Mouse (Mus musculus) MEL (cell line): Measurements from ENCODE around the gene Igfn1. TPM values are rescaled to one million over a fixed set of nuclear protein-coding genes. Genes with fewer than 3 reads are reported as not detected.

Experiments used
- DNase-seq: peaks from one replicate; pipeline ENCODE4 v3.0.0; 2011; ENCODE audit warnings: low read depth, low spot score
- H3K27ac ChIP-seq: 2 replicates; pipeline ENCODE4 v1.5.1; 2012; ENCODE audit warnings: low read depth, mild to moderate bottlenecking, control low read depth, low read length, moderate library complexity; ENCODE audit not compliant: control insufficient read depth
- H3K27me3 ChIP-seq, 2 experiments: fragments of 150-350 bp in 1 of 2; sonication (generic) in 1 of 2; 2 replicates each; pipeline ENCODE4 v1.6.1; 2012; ENCODE audit warnings: low read length in 2 of 2, mild to moderate bottlenecking in 2 of 2, improper control_type of control experiment in 1 of 2, moderate library complexity in 1 of 2; ENCODE audit not compliant: insufficient read depth in 2 of 2, control insufficient read depth in 1 of 2
- H3K36me3 ChIP-seq, 2 experiments: 2 replicates each; pipeline ENCODE4 v1.6.1; 2012 to 2014; ENCODE audit warnings: low read length in 2 of 2, improper control_type of control experiment in 1 of 2, inconsistent platforms in 1 of 2, mild to moderate bottlenecking in 1 of 2; ENCODE audit not compliant: insufficient read depth in 2 of 2, control insufficient read depth in 1 of 2
- H3K4me1 ChIP-seq, 2 experiments: fragments of 150-350 bp in 1 of 2; sonication (generic) in 1 of 2; 2 replicates each; pipeline ENCODE4 v1.6.1; 2012; ENCODE audit warnings: low read length in 2 of 2, improper control_type of control experiment in 1 of 2, mild to moderate bottlenecking in 1 of 2; ENCODE audit not compliant: insufficient read depth in 2 of 2, control insufficient read depth in 1 of 2
- H3K4me3 ChIP-seq, 2 experiments: fragments of 150-350 bp in 1 of 2; sonication (generic) in 1 of 2; 2 replicates each; pipeline ENCODE4 v1.5.1; 2012; ENCODE audit warnings: low read depth in 2 of 2, low read length in 2 of 2, mild to moderate bottlenecking in 2 of 2, moderate library complexity in 2 of 2, control low read depth in 1 of 2, improper control_type of control experiment in 1 of 2; ENCODE audit not compliant: control insufficient read depth in 1 of 2, insufficient read depth in 1 of 2
- H3K79me2 ChIP-seq: 2 replicates; pipeline ENCODE4 v1.6.1; 2012; ENCODE audit warnings: mild to moderate bottlenecking, low read length, moderate library complexity; ENCODE audit not compliant: control insufficient read depth, poor library complexity, insufficient read depth
- H3K9ac ChIP-seq: 2 replicates; pipeline ENCODE4 v1.6.1; 2012; ENCODE audit warnings: low read depth, mild to moderate bottlenecking, control low read depth, low read length, moderate library complexity; ENCODE audit not compliant: control insufficient read depth, poor library complexity, severe bottlenecking
- H3K9me3 ChIP-seq: fragments of 150-350 bp; sonication (generic); replicated peaks from 2 replicates; pipeline ENCODE4 v1.6.1; 2012; ENCODE audit warnings: mild to moderate bottlenecking, low read length, improper control_type of control experiment, moderate library complexity; ENCODE audit not compliant: insufficient read depth
- CHD2 ChIP-seq: IDR thresholded peaks from 2 replicates; pipeline ENCODE4 v1.6.1; 2011; ENCODE audit warnings: low read length, improper control_type of control experiment
- CTCF ChIP-seq, 3 experiments: IDR thresholded peaks in 2 of 3; conservative IDR thresholded peaks in 1 of 3; 2 replicates each; pipeline ENCODE4 v1.5.1; 2011 to 2012; ENCODE audit warnings: low read length in 3 of 3, low read depth in 2 of 3, mild to moderate bottlenecking in 2 of 3, improper control_type of control experiment in 1 of 3, inconsistent platforms in 1 of 3, mixed read lengths in 1 of 3, moderate library complexity in 1 of 3; ENCODE audit not compliant: control insufficient read depth in 1 of 3, insufficient read depth in 1 of 3, poor library complexity in 1 of 3, severe bottlenecking in 1 of 3
- E2F4 ChIP-seq: IDR thresholded peaks from 2 replicates; pipeline ENCODE4 v1.6.1; 2011; ENCODE audit warnings: low read depth, low read length, improper control_type of control experiment, borderline replicate concordance
- ELF1 ChIP-seq: IDR thresholded peaks from 2 replicates; pipeline ENCODE4 v1.6.1; 2014; ENCODE audit warnings: low read depth, mild to moderate bottlenecking, inconsistent platforms, low read length, improper control_type of control experiment, moderate library complexity
- ETS1 ChIP-seq: IDR thresholded peaks from 2 replicates; pipeline ENCODE4 v1.6.1; 2012; ENCODE audit warnings: low read depth, mild to moderate bottlenecking, inconsistent platforms, low read length, improper control_type of control experiment, moderate library complexity
- GABPA ChIP-seq: IDR thresholded peaks from 2 replicates; pipeline ENCODE4 v1.6.1; 2012; ENCODE audit warnings: low read depth, mild to moderate bottlenecking, inconsistent platforms, low read length, improper control_type of control experiment, moderate library complexity
- HCFC1 ChIP-seq: IDR thresholded peaks from 2 replicates; pipeline ENCODE4 v1.6.1; 2012; ENCODE audit warnings: low read depth, mild to moderate bottlenecking, inconsistent platforms, low read length, improper control_type of control experiment, moderate library complexity
- JUND ChIP-seq: IDR thresholded peaks from 2 replicates; pipeline ENCODE4 v1.6.1; 2011; ENCODE audit warnings: low read depth, mild to moderate bottlenecking, improper control_type of control experiment, low read length
- MAX ChIP-seq: IDR thresholded peaks from 2 replicates; pipeline ENCODE4 v1.6.1; 2011; ENCODE audit warnings: low read length, improper control_type of control experiment
- MAZ ChIP-seq: IDR thresholded peaks from 2 replicates; pipeline ENCODE4 v1.6.1; 2012; ENCODE audit warnings: low read depth, mild to moderate bottlenecking, inconsistent platforms, low read length, improper control_type of control experiment
- MYC ChIP-seq: IDR thresholded peaks from 2 replicates; pipeline ENCODE4 v1.6.1; 2011; ENCODE audit warnings: low read depth, mild to moderate bottlenecking, low read length, improper control_type of control experiment, moderate library complexity
- NRF1 ChIP-seq: IDR thresholded peaks from 2 replicates; pipeline ENCODE4 v1.6.1; 2014; ENCODE audit warnings: low read depth, mild to moderate bottlenecking, inconsistent platforms, low read length, improper control_type of control experiment, moderate library complexity; ENCODE audit not compliant: poor library complexity, insufficient read depth, severe bottlenecking
- POLR2A ChIP-seq, 2 experiments: IDR thresholded peaks; 2 replicates each; pipeline ENCODE4 v1.6.1; 2011 to 2012; ENCODE audit warnings: low read length in 2 of 2, mild to moderate bottlenecking in 2 of 2, control low read depth in 1 of 2, improper control_type of control experiment in 1 of 2, low read depth in 1 of 2, moderate library complexity in 1 of 2; ENCODE audit not compliant: control insufficient read depth in 1 of 2, insufficient read depth in 1 of 2, poor library complexity in 1 of 2
- POLR2AphosphoS2 ChIP-seq: IDR thresholded peaks from 2 replicates; pipeline ENCODE4 v1.6.1; 2011; ENCODE audit warnings: low read length, improper control_type of control experiment
- RAD21 ChIP-seq: IDR thresholded peaks from 2 replicates; pipeline ENCODE4 v1.6.1; 2011; ENCODE audit warnings: mild to moderate bottlenecking, low read depth, low read length, improper control_type of control experiment
- RCOR1 ChIP-seq: IDR thresholded peaks from 2 replicates; pipeline ENCODE4 v1.6.1; 2012; ENCODE audit warnings: low read depth, mild to moderate bottlenecking, inconsistent platforms, low read length, improper control_type of control experiment
- SIN3A ChIP-seq: IDR thresholded peaks from 2 replicates; pipeline ENCODE4 v1.6.1; 2012; ENCODE audit warnings: low read length, improper control_type of control experiment, inconsistent platforms
- SMC3 ChIP-seq: IDR thresholded peaks from 2 replicates; pipeline ENCODE4 v1.6.1; 2011; ENCODE audit warnings: low read depth, low read length, improper control_type of control experiment
- TBP ChIP-seq: IDR thresholded peaks from 2 replicates; pipeline ENCODE4 v1.8.0; 2011; ENCODE audit warnings: low read depth, low read length, improper control_type of control experiment
- TCF12 ChIP-seq: IDR thresholded peaks from 2 replicates; pipeline ENCODE4 v1.6.1; 2014; ENCODE audit warnings: low read depth, mild to moderate bottlenecking, inconsistent platforms, low read length, improper control_type of control experiment, moderate library complexity
- UBTF ChIP-seq: IDR thresholded peaks from 2 replicates; pipeline ENCODE4 v1.6.1; 2012; ENCODE audit warnings: low read depth, mild to moderate bottlenecking, inconsistent platforms, low read length, improper control_type of control experiment, moderate library complexity, borderline replicate concordance; ENCODE audit not compliant: insufficient read depth
- USF1 ChIP-seq: IDR thresholded peaks from 2 replicates; pipeline ENCODE4 v1.6.1; 2014; ENCODE audit warnings: low read depth, mild to moderate bottlenecking, inconsistent platforms, low read length, improper control_type of control experiment, moderate library complexity
- ZC3H11A ChIP-seq: IDR thresholded peaks from 2 replicates; pipeline ENCODE4 v1.6.1; 2012; ENCODE audit warnings: low read depth, mild to moderate bottlenecking, inconsistent platforms, low read length, improper control_type of control experiment
- ZKSCAN1 ChIP-seq: IDR thresholded peaks from 2 replicates; pipeline ENCODE4 v1.6.1; 2012; ENCODE audit warnings: low read depth, mild to moderate bottlenecking, inconsistent platforms, low read length, improper control_type of control experiment, moderate library complexity
- polyA plus RNA-seq, 2 experiments: library from polyadenylated mRNA; stranded (reverse) in 1 of 2; unstranded in 1 of 2; fragments of >175 nt in 1 of 2; fragments of >200 nt in 1 of 2; gene quantifications; 2 replicates each; pipeline versions ENCODE4 v1.2.1 to v1.2.4; 2012; ENCODE audit warnings: low replicate concordance in 2 of 2, low read depth in 1 of 2; ENCODE audit not compliant: insufficient read length in 2 of 2, insufficient read depth in 1 of 2, missing spikeins in 1 of 2
- total RNA-seq: library from RNA; depleted of rRNA; stranded (reverse); fragments of 300-350 nt; gene quantifications from 2 replicates; pipeline ENCODE4 v1.2.3, GENCODE M21; 2012

Igfn1 gene
- total and polyA plus RNA-seq, 3 experiments, result 0.14 to 0.15 TPM; not detected in 1

DNA sequence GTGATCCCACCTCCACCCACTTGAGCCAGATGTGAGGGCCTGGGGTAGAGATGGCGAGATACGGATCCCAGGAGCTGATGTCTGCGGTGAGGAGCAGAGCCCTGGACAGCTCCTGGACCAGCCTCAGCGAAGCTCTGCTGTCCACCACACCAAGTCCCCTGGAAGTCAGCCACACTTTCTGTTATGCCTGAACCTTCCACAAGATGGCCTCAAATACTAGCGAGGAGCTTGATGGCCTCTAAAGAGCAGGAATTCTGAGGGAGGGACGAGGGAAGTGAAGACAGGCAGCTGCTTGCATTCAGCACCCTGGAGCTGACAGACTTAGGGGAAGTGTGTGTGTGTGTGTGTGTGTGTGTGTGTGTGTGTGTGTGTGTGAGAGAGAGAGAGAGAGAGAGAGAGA, 45.3 kb upstream of the Igfn1 start:
- Histone ChIP-seq H3K27ac (no peak overlapping the region), H3K79me2 (no peaks in the 10 kb centered on the region), H3K36me3 (peaks cover 0 to 12% of the 10 kb centered on the region in 2 experiments; a peak in 2 of 4 replicates), H3K27me3 (no peaks in the 10 kb centered on the region; a peak in 1 of 4 replicates), H3K4me1 (peaks cover 2 to 13% of the 10 kb centered on the region in 2 experiments; a peak in 3 of 4 replicates), H3K4me3 (no peak overlapping the region), H3K9me3 (no peaks in the 10 kb centered on the region), H3K9ac (no peak overlapping the region)
- DNase-seq, result peak; percentile 42
- no peak for TF ChIP-seq JUND
- no peak for TF ChIP-seq GABPA
- TF ChIP-seq ZKSCAN1, result no peak
- TF ChIP-seq SMC3, result peak; percentile 55
- TF ChIP-seq MAZ, result no peak
- TF ChIP-seq NRF1, result no peak
- TF ChIP-seq RCOR1, result no peak
- TF ChIP-seq RAD21, result peak; percentile 40
- TF ChIP-seq UBTF, result no peak
- TF ChIP-seq ZC3H11A, result peak; percentile 35; the same call in 1 of the 2 replicates
- TF ChIP-seq CTCF (IDR thresholded peaks at IDR 0.05 in 2 of 3, conservative IDR thresholded peaks at IDR 0.05 in 1 of 3; ENCODE audit: control insufficient read depth in 1 of 3, insufficient read depth in 1 of 3, low read depth in 2 of 3, low read length in 3 of 3, poor library complexity in 1 of 3, severe bottlenecking in 1 of 3), result peak; percentile 28 to 54 (median 38); a peak in 5 of 6 replicates

DNA sequence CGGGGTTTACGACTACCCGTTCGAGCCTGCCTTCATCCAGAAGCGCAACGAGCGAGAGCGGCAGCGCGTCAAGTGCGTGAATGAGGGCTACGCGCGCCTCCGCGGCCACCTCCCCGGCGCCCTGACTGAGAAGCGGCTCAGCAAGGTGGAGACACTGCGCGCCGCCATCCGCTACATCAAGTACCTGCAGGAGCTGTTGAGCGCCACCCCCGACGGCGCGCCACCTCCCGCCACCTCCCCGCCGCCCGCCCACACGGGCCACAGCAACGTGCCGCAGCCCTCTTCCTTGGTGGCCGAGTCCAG, 44.8 kb upstream of the Igfn1 start:
- H3K27ac ChIP-seq, result no peak overlapping the region
- no peak overlapping the region for H3K9ac ChIP-seq
- H3K36me3 ChIP-seq, result peaks cover 0 to 12% of the 10 kb centered on the region in 2 experiments; a peak in 2 of 4 replicates
- H3K79me2 ChIP-seq, result no peaks in the 10 kb centered on the region
- no peak for DNase-seq
- H3K4me3 ChIP-seq, result no peak overlapping the region
- no peaks in the 10 kb centered on the region for H3K9me3 ChIP-seq
- no peak for TF ChIP-seq TBP
- no peak for TF ChIP-seq ZC3H11A
- TF ChIP-seq MAZ, result no peak
- no peak for TF ChIP-seq E2F4
- no peak for TF ChIP-seq MAX
- no peak for TF ChIP-seq POLR2A (IDR thresholded peaks at IDR 0.05; ENCODE audit: control insufficient read depth in 1 of 2, insufficient read depth in 1 of 2, low read depth in 1 of 2, low read length in 2 of 2, poor library complexity in 1 of 2)
- TF ChIP-seq NRF1, result no peak
- TF ChIP-seq RAD21, result no peak
- no peak for TF ChIP-seq USF1
- TF ChIP-seq TCF12, result no peak
- TF ChIP-seq UBTF, result no peak
- no peak for TF ChIP-seq MYC
- no peak for TF ChIP-seq SIN3A
- no peak for TF ChIP-seq ETS1
- TF ChIP-seq HCFC1, result no peak
- no peak for TF ChIP-seq POLR2AphosphoS2
- TF ChIP-seq CHD2, result no peak
- no peak for TF ChIP-seq ELF1
- no peaks in the 10 kb centered on the region; a peak in 1 of 4 replicates for H3K27me3 ChIP-seq
- H3K4me1 ChIP-seq, result peaks cover 2 to 13% of the 10 kb centered on the region in 2 experiments; a peak in 3 of 4 replicates
